Mouse (Mus musculus): ENCODE measurements around the gene BC048403.

The BC048403 gene

GRCm38 (mm10) chr10:121739548-121740505, at the start of gene BC048403:
BC048403 (plus strand) TSS chr10:121739937.
- DNase-seq (ENCODE audit: low spot score in 2 of 2), result peak; percentile 81 to 86

- no peak for DNase-seq (ENCODE audit: low spot score in 2 of 2)
Measured at GRCm38 (mm10) chr10:121692944-121693579, 46.7 kb upstream of the BC048403 start.

DNA sequence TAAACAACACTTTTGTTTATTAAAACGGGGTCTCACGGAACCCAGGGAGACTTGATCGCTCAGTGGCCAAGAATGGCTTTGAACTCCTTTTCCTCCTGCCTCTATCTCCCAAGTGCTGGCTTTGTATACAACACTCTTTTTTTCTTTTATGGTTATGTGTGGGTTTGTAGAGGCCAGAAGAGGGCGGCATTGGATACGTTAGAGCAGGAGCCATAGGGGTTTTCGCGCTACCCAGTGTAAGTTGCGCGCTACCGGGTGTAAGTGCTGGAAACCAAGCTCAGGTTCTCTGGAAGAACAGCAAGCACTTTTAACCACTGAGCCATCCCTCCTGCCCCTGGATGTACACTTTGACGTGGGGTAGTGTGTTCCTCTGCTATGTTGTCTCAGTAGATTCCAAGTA, 45.2 kb upstream of the BC048403 start:
- no peak for DNase-seq (ENCODE audit: low spot score in 2 of 2)

DNA sequence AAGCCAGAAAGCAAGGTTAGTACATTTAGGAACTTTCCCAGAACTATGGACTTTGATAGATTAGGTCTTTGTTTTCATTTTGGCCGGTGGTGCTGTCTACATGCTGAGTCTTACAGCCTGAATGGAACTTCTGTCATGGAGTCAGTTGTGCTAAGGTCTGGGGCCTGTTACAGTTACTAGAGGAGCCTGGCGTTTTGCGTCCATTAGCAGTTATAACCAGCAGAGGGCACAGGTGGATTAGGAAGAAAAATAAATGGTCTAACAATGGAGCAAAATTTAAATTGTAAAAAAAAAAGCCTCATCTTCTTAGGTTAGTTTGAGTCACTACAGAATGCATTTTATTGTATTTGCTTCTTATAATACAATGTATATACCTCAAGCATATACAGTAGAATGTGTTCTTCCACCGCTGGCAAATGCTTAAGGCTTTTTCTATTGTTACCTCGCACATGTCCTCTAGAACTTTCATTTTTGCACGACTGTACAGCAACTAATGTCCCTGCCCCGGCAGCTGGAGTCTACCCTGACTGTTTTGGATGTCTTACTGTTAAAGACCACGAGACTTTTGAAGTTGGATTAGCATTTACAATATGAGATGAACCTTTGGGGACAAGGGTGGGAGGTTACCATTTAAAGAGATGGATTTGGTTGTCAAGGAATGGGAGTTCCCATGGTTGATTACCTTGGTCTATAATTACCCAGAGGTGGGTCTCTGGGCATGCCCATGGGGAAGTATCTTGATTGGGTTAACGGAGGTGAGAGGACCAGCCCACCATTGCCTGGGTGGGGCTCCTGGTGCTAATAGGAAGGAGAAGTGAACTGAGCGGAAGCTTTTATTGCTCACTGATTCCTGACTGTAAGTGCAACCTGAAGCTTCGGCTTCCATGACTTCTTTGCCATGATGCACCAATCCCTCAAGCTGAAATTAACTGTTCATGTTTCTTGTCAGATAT, 38.2 kb upstream of the BC048403 start:
- DNase-seq (ENCODE audit: low spot score in 2 of 2), result no peak

GRCm38 (mm10) chr10:121703619-121704018, 36.1 kb upstream of the BC048403 start:
- DNase-seq (ENCODE audit: low spot score in 2 of 2), result peak in 1 of 2 experiments; percentile 30

DNA sequence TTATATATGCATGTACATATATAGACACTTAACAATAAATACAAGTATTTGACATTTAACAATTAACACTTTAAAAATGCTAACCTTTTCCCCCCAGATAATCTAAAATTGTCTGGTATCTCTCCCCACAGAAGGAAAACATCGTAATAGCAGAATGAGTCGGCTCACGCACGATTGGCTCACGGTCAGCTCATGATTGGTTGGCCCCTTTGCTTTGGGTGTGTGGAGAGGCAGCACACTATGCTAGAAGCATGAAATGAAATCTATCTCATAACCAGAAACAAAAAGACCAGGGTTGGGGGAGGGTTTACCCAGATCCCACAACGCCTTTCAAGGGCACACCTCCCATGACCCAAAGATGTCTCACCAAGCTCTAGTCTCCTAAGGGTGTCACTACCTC, 34.9 kb upstream of the BC048403 start:
- DNase-seq (ENCODE audit: low spot score in 2 of 2), result peak in 1 of 2 experiments; percentile 50

- no peak for DNase-seq (ENCODE audit: low spot score in 2 of 2)
Measured at GRCm38 (mm10) chr10:121705399-121706163, 34.2 kb upstream of the BC048403 start.

- DNase-seq (ENCODE audit: low spot score in 2 of 2), result peak in 1 of 2 experiments; percentile 20
Measured at GRCm38 (mm10) chr10:121716862-121717261, 22.9 kb upstream of the BC048403 start.

- DNase-seq (ENCODE audit: low spot score in 2 of 2), result no peak
Measured at GRCm38 (mm10) chr10:121718896-121719585, 20.7 kb upstream of the BC048403 start.

GRCm38 (mm10) chr10:121720701-121721100, 19.0 kb upstream of the BC048403 start:
- no peak for DNase-seq (ENCODE audit: low spot score in 2 of 2)

DNA sequence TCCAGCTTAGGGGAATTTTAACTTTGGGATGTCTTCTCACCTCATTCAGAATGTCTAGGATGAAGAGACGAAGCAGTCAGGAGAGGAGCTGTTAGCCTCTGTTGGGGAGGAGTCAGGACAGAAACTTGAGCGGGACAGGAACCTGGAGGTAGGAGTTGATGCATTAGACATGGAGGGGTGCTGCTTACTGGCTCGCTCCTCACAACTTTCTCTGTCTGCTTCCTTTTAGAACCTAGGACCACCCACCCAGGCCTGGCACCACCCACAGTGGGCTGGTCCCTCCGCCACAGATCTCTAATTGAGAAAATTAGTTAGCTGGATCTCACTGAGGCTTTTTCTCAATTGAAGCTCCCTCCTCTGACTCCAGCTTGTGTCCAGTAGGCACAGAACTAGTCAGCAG, 13.2 kb upstream of the BC048403 start:
- DNase-seq (ENCODE audit: low spot score in 2 of 2), result peak in 1 of 2 experiments; percentile 36

GRCm38 (mm10) chr10:121727151-121727550, 12.6 kb upstream of the BC048403 start:
- DNase-seq (ENCODE audit: low spot score in 2 of 2), result no peak

- DNase-seq (ENCODE audit: low spot score in 2 of 2), result no peak
Measured at GRCm38 (mm10) chr10:121728226-121728625, 11.5 kb upstream of the BC048403 start.

DNA sequence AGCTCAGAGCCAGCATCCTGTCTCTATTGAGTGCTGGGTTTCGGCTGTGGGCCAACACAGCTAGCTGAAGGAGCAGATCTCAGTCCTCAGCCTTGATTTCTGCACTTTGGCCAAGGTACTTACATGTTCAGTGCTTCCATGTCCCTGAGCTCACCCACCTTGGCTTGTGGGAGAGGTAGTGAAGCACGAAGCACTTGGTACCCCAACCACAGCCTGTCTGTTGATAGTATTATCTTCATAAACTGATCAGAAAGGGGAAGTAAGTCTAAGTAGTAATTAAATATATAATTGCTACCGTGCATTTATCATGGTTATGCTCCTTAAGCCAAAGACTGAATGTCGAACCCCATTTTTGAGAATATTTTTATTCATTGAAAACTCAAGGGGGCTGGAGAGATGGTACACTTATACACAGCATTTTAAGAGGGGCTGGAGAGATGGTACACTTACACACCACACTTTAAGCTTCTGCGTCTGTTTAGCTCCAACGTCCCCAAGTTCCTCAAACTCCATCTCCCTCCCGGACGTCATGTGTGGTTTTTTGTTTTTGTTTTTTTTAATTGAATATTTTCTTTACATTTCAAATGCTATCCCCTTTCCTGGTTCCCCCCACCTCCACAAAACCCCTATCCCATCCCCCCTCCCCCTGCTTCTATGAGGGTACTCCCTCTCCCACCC, 8.6 kb upstream of the BC048403 start:
- no peak for DNase-seq (ENCODE audit: low spot score in 2 of 2)

DNA sequence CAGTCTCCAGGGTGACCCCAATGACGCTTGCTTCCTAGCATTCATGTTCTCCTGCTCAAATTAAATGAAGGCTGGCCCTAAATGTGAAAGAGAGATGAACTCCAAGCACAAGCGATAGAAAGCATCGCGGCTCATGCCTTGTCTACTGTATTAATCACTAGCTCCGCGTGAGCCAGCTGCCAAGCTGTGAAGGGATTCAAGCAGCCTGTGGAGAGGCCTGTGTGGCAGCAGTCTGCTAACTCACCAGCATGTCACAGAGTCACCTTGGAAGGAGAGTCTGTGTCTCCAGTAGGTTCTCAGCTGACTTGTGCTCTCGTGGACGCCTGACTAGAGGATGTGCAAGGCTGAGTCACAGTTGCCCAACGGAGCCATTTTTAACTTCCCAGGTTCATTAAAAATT, 7.2 kb upstream of the BC048403 start:
- no peak for DNase-seq (ENCODE audit: low spot score in 2 of 2)

- DNase-seq (ENCODE audit: low spot score in 2 of 2), result no peak
Measured at GRCm38 (mm10) chr10:121737256-121737655, 2.5 kb upstream of the BC048403 start.

- DNase-seq (ENCODE audit: low spot score in 2 of 2), result no peak
Measured at GRCm38 (mm10) chr10:121742336-121742735, 2.6 kb downstream of the BC048403 start.

DNA sequence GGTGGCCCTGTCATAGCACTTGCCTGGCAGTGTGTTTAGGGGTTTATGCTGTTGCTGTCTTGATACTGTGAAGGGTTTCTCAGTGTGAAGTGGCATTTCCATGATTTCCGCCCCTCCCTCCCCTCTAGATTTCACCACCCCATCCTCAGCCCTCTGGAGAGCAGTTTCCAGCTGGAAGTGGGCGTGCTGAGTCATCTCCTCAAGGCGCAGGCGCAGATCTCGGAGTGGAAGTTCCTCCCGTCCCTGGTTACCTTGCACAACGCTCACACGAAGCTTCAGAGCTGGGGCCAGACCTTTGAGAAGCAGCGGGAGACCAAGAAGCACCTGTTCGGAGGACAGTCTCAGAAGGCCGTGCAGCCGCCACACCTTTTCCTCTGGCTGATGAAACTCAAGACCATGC, 10.4 kb downstream of the BC048403 start:
- DNase-seq (ENCODE audit: low spot score in 2 of 2), result no peak

DNA sequence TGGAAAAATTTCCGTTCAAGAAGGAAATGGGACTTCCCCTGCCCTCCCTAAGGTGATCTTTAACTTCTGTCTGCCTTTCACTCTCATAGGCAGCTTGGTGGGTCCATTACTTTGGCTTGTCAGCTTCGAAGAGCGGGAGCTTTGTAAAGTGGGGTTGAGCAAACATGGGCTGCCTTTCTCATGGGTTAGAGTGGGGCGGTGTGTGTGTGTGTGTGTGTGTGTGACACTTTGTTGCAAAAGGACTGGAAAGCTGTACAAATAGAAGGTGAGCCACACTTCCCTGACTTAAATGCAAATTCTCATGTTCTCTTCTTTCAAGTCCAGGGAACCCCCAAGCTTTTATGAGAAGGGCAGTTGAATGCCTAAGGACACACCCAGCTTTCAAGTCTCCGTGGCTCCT, 14.5 kb downstream of the BC048403 start:
- no peak for DNase-seq (ENCODE audit: low spot score in 2 of 2)

- no peak for DNase-seq (ENCODE audit: low spot score in 2 of 2)
Measured at GRCm38 (mm10) chr10:121755822-121756221, 16.1 kb downstream of the BC048403 start.

Data from urinary bladder, postnatal 4 days (tissue).